Comparison of ENCODE assay signal across 36 mouse cellular contexts in the genomic region with DNA sequence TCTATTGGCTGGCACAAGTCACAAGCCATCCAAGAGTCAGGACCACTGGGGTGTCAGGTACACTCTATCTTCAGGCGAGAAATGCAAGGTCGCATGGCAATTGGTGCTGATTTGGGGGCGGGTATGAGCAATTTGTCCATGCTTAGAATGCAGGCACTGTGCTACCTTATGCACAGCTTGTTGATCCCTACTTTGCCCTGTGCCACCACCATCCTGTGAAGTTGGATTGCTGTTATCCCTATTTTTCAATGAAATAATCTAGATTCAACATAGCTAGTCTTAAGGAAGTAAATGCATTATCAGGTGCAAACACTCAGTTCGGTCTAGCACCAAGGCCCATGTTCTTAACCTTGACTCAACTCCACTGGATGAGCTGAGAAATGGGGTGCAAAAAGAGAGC.
"Had no signal": no experiment of that assay in that cellular context is flagged by ENCODE, and none has a peak within 500 bp of the region (broad histone marks: within the 10 kb centered on the region; RNA-seq: fewer than 3 reads in every experiment).

No protein-coding gene starts in this region.

- H3K27ac ChIP-seq: heart, embryonic 10.5 days; heart, embryonic 13.5 days; heart, embryonic 15.5 days; hindbrain, embryonic 10.5 days; hindbrain, embryonic 12.5 days; hindbrain, embryonic 13.5 days; hindbrain, embryonic 14.5 days; hindbrain, embryonic 15.5 days; hindbrain, postnatal 0 days; intestine, embryonic 15.5 days; kidney, embryonic 15.5 days; kidney, postnatal 0 days; layer of hippocampus, adult 2 months; left cerebral cortex, adult 2 months had no signal

- H3K36me3 ChIP-seq: heart, embryonic 10.5 days; heart, embryonic 12.5 days; heart, embryonic 13.5 days; heart, embryonic 15.5 days; hindbrain, embryonic 10.5 days; hindbrain, embryonic 12.5 days; hindbrain, embryonic 13.5 days; hindbrain, embryonic 15.5 days; intestine, embryonic 15.5 days; kidney, embryonic 15.5 days had no signal

- ATAC-seq: hindbrain, embryonic 16.5 days; inflammation-experienced regulatory T-cells, adult 6 months; intestine, embryonic 15.5 days; intestine, embryonic 16.5 days; intestine, postnatal 0 days had no signal

- H3K9me3 ChIP-seq: heart, embryonic 10.5 days; heart, embryonic 12.5 days; heart, embryonic 13.5 days; heart, embryonic 15.5 days; hindbrain, embryonic 10.5 days; hindbrain, embryonic 12.5 days; hindbrain, embryonic 13.5 days; hindbrain, embryonic 15.5 days; intestine, embryonic 15.5 days; kidney, embryonic 15.5 days had no signal

- H3K4me2 ChIP-seq: heart, embryonic 11.5 days; heart, embryonic 12.5 days; heart, embryonic 13.5 days; heart, embryonic 15.5 days; hindbrain, embryonic 12.5 days; hindbrain, embryonic 13.5 days; hindbrain, embryonic 14.5 days; hindbrain, embryonic 15.5 days; intestine, embryonic 15.5 days; kidney, embryonic 15.5 days had no signal

- H3K4me3 ChIP-seq: heart, embryonic 10.5 days; heart, embryonic 12.5 days; heart, embryonic 13.5 days; heart, embryonic 15.5 days; hindbrain, embryonic 10.5 days; hindbrain, embryonic 12.5 days; hindbrain, embryonic 13.5 days; hindbrain, embryonic 15.5 days; intestine, embryonic 15.5 days; kidney, embryonic 15.5 days; layer of hippocampus, adult 2 months; left cerebral cortex, adult 2 months had no signal

- H3K4me1 ChIP-seq: heart, embryonic 10.5 days; heart, embryonic 12.5 days; heart, embryonic 13.5 days; heart, embryonic 15.5 days; hindbrain, embryonic 10.5 days; hindbrain, embryonic 12.5 days; hindbrain, embryonic 13.5 days; hindbrain, embryonic 15.5 days; kidney, embryonic 15.5 days had no signal

- DNase-seq: heart, postnatal 10 days; heart, postnatal 14 days; heart, postnatal 36 days; heart, postnatal 4 days; kidney, adult 11 months; kidney, adult 18-20 months; kidney, adult 2 months; kidney, adult 8-10 months; kidney, adult 9 months; kidney, postnatal 10 days; kidney, postnatal 14 days; kidney, postnatal 25 days; kidney, postnatal 36 days; kidney, postnatal 4 days; layer of hippocampus, adult 9-11 months; layer of hippocampus, postnatal 36 days had no signal

- H3K9ac ChIP-seq: heart, embryonic 12.5 days; heart, embryonic 13.5 days; heart, embryonic 15.5 days; hindbrain, embryonic 12.5 days; hindbrain, embryonic 13.5 days; hindbrain, embryonic 14.5 days; hindbrain, embryonic 15.5 days; intestine, embryonic 15.5 days; kidney, embryonic 15.5 days had no signal

- H3K27me3 ChIP-seq: heart, embryonic 12.5 days; heart, embryonic 13.5 days; heart, embryonic 15.5 days; hindbrain, embryonic 12.5 days; hindbrain, embryonic 13.5 days; hindbrain, embryonic 15.5 days; intestine, embryonic 15.5 days; kidney, embryonic 15.5 days had no signal
